Mouse (Mus musculus): ENCODE results near the gene Tctn1.
A peak's percentile ranks its signal among the peaks of the same experiment; 100 is the strongest.
"Not testable (repeated sequence)": the region's sequence is repeated elsewhere in the genome, so short reads cannot be mapped to it uniquely, and the experiment has no call there.

The Tctn1 gene

GRCm38 (mm10) chr5:122219655-122220629, 44.3 kb downstream of the Tctn1 start:
- no peak for DNase-seq (ENCODE audit: low spot score)

- no peak for DNase-seq (ENCODE audit: low spot score)
Measured at GRCm38 (mm10) chr5:122218928-122219327, 45.3 kb downstream of the Tctn1 start.

GRCm38 (mm10) chr5:122218109-122218905, 46.0 kb downstream of the Tctn1 start:
- DNase-seq (ENCODE audit: low spot score), result no peak

- DNase-seq (ENCODE audit: low spot score), result no peak
Measured at GRCm38 (mm10) chr5:122217636-122218035, 46.6 kb downstream of the Tctn1 start.

GRCm38 (mm10) chr5:122213861-122214260, 50.4 kb downstream of the Tctn1 start:
- DNase-seq (ENCODE audit: low spot score), result no peak

GRCm38 (mm10) chr5:122212820-122213219, 51.4 kb downstream of the Tctn1 start:
- DNase-seq (ENCODE audit: low spot score), result not testable (repeated sequence)

- no peak for DNase-seq (ENCODE audit: low spot score)
Measured at GRCm38 (mm10) chr5:122212125-122212524, 52.1 kb downstream of the Tctn1 start.

GRCm38 (mm10) chr5:122210890-122211289, 53.4 kb downstream of the Tctn1 start:
- no peak for DNase-seq (ENCODE audit: low spot score)

GRCm38 (mm10) chr5:122209591-122210368, 54.5 kb downstream of the Tctn1 start:
- DNase-seq (ENCODE audit: low spot score), result peak; percentile 70

- no peak for DNase-seq (ENCODE audit: low spot score)
Measured at GRCm38 (mm10) chr5:122208909-122209308, 55.4 kb downstream of the Tctn1 start.

GRCm38 (mm10) chr5:122206475-122206874, 57.8 kb downstream of the Tctn1 start, which contains the start of gene Hvcn1:
Hvcn1 (plus strand) TSS chr5:122206804.
- DNase-seq (ENCODE audit: low spot score), result no peak

- DNase-seq (ENCODE audit: low spot score), result no peak
Measured at GRCm38 (mm10) chr5:122204180-122204579, 60.1 kb downstream of the Tctn1 start.

GRCm38 (mm10) chr5:122201904-122202303, 62.4 kb downstream of the Tctn1 start:
- no peak for DNase-seq (ENCODE audit: low spot score)

GRCm38 (mm10) chr5:122200872-122201271, 63.4 kb downstream of the Tctn1 start:
- no peak for DNase-seq (ENCODE audit: low spot score)

- no peak for DNase-seq (ENCODE audit: low spot score)
Measured at GRCm38 (mm10) chr5:122192347-122192746, 71.9 kb downstream of the Tctn1 start.

- no peak for DNase-seq (ENCODE audit: low spot score)
Measured at GRCm38 (mm10) chr5:122191269-122192063, 72.8 kb downstream of the Tctn1 start.

GRCm38 (mm10) chr5:122190465-122190864, 73.8 kb downstream of the Tctn1 start:
- no peak for DNase-seq (ENCODE audit: low spot score)

GRCm38 (mm10) chr5:122189115-122189514, 75.1 kb downstream of the Tctn1 start:
- no peak for DNase-seq (ENCODE audit: low spot score)

Data from retina, embryonic 14.5 days (tissue).